Mouse (Mus musculus) gonadal fat pad, adult 2 months (tissue): ENCODE measurements at regions not wholly inside any gene's neighbourhood (a gene's known extent, or its start where the extent isn't known, plus 50 kb on each side); places are given as distances from the start of the nearest gene placed in this dataset.
"Not testable (repeated sequence)": the region's sequence is repeated elsewhere in the genome, so short reads cannot be mapped to it uniquely, and the experiment has no call there.

ENCODE experiments used
- DNase-seq: peaks from one replicate; pipeline ENCODE4 v3.0.0-alpha.2; 2012; ENCODE audit warnings: low read depth

DNA sequence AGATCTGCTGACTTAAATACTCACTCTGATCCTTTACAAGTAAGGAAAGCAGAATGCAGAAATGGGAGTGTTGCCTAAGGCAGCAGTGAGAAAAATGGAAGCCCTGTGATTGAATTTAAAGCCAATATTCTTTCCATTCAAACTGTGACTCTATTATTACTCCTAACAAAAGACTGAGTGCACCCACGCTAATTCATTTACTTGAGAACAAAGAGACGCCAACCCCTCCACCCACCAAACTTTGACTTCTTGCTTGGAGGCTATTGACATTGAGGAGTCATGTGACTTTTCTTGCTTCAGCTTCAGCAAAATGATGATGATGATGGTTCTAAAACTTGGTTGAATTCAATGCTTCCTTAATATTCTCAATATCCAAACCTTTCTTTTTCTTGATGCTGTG, 245.6 kb downstream of the Enc1 start:
- DNase-seq: no peak

DNA sequence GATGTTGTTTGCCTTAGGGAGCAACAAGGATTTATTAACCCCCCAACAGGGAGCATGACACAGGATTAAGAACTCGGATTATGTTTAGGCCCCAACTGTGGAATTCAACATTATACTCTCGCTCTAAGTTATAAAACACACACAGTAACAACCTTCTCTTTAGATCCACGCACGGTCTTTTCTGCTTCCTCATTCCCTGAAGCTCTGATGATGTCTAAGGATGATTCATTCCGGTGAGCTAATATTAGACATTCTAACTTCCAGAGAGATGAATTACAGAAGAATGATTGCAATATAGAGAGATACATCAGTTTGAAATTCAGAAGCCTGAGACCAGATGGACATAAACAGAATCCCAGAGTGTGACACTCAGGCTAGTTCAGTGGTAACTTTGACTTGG, 245.0 kb downstream of the Enc1 start:
- no peak for DNase-seq

DNA sequence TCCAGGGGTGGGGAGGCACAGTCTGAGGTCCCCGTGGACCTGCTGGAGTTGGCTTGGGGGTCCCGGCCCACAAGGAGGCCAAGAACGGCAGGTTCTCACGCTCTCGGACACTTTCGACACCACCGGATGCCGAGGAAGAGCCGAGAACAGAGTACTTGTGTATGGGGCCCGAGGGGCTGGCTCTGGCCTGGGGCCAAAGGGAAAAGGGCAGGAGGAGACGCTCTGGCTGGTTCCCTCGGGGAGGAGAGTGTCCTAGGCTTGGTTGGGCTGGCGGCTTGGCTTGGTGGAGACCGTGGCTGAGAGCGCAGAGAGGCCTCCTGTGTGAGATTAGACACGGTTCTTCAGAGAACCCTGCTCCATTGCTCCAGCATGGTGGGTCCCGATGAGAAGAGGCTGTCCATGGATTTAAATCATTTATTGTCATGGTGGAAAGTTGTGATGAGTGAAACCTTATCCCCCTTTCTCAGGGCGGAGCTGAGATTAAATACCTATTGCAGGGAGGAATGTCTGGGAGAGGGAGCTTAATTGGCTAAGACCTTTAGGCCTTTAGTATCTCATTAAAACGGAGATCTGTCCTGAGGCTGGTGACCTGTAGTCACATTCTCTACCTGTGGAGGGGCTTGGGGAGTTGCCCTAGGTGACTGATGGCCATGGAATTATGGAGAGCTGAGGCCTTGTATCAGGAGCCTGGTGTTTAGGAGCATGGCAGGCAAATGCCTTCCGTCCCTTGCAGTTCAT, 244.1 kb downstream of the Enc1 start:
- DNase-seq: no peak

DNA sequence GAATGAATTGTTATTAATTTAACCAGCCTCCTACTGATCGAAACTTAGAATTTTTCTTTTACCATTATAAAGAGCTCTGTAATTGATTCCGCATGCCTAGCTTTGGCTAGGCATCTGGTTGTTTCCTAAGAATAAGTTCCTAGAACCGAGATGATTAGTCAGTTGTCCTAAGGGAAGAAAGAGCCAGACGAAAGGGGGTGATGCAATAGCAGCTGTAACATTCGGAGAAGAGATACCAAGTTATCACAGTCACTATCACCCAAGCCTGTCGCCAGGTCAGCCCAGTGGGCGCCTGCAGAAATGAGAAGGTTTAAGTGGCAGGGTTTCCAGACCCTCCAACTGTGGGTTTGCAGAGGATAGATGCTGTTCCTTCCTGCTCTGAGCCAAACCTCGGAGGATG, 242.8 kb downstream of the Enc1 start:
- peak; percentile 2 for DNase-seq

DNA sequence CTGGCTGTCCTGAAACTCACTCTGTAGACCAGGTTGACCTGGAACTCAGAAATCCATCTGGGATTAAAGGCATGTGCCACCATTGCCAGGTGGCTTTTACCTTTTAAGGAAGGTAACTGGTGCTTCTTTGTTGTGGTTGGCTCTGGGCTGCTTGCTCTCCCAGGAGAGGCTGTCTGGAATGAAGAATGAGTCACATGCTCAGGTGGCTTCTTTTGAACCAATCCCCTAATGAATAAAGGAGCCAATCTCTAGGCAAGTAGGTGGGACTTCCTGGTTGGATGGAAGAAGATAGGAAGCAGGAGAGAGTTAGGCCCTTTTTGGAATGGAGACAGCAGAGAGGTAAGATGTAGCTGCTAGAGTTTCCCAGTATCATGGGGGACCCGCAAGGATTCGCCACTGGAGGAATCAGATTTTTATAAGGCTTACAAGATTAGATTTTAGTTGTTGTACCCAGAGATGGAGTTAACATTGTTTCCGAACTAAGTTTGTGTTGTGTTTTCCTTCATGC, 241.6 kb downstream of the Enc1 start:
- DNase-seq: no peak

DNA sequence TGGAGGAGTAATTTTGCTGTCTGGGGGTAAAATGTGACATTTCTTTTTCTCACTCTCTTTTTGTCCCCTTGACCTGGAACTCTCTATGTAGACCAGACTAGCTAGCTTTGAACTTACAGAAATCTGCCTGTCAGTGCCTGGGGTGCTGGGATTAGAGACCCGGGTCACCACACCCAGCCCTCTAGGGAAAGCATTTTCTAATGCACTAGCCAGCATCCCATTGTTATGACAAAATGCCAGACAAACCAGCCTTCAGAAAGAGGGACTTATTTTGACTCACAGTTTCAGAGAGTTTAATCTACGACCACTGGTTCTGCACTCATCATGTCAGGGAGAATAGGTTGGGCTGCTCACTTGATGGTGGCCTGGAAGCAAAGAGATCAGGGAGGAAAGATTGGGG, 240.4 kb downstream of the Enc1 start:
- no peak for DNase-seq

DNA sequence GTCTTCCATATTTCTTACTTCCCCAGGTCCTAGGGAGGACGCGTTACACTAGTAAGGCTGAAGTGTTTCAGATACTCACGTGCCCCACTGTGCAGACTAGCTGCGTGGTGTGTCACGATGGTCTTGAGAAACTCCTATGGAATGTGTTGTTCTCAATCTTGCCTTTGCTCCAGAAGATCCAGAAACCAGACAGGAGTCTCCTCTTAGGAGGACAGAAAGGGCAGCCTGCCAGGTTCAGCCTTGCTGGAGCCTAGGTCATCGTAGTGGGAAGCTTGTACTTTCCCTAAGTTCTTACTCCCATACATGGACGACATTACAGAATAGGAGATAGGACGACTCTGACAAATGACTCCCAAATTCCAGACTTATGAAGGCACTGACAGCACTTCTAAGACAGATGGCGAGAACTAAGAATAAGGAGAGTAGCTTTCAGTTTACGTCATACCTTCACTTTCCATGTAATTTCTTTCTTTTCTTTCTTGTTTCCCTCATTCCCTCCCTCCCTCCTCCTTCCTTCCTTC, 238.2 kb downstream of the Enc1 start:
- DNase-seq: no peak

DNA sequence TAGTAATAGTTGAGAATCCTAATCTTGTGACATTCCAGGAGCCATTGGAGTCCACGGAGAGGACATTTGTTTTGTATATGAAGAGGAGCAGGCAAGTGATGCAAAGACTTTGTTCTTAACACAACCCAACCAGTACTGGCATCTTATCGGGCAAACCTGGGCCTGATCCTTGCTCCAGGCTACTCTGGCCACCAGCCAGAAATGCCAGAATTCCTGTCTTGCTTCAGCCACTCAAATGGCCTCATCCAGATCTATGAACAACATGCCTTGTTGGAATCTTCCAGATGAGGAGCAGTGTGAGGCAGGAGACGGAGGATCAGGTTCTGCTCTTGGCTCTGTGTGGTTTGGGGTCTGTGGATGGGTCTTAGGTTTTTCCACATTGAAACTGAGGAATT, 233.1 kb downstream of the Enc1 start:
- DNase-seq: no peak

DNA sequence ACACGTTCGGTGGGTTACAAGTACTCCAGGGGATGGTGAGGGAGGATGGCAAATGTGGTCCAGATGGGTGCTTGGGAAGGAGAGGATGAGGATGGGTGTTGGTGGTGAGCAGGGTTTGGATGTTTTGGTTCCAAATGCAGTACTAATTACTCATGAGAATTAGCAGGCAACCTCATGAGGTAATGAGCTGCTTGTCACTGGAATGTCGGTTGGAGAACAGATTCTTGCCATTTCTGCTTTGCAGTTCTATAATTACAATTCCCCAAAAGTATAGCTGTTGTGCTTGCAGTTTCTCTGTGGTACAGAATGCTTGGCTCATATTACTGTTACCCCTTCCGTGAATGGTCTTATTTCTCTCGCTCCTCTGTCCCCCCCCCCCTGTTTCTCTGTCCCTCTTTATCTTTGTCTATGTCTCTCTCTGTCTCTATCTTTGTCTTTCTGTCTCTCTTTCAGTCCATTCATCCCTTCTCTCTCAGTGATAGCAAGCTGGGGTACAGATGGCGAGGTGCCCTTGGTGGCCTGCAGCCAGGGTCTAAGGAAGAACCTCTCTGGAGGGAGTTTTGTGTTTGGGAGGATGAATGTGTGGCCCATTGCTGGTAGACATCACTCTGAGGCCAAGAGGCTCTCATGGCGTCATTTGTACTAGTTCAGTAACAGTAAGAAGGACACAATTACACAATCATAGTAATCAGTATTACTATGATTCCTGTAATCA, 232.5 kb downstream of the Enc1 start:
- no peak for DNase-seq

DNA sequence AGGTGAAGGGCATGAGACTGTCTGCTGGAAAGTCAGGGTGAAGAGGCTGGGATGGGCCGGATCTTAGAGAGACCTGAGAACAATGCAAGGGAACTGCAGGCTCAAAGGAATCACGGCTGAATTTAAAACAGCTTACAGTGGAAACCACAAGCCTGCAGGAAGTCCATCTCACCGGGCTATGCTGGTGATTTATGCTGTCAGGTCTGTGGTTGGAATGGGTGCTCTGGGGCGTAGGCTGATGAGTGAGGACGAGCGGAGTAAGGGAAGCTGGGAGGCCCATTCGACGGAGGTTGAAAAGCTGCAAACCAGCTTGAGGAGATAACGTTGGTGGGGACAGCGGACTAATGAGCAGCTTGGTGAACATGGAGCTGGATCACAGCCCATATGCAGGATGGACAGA, 229.1 kb downstream of the Enc1 start:
- no peak for DNase-seq

DNA sequence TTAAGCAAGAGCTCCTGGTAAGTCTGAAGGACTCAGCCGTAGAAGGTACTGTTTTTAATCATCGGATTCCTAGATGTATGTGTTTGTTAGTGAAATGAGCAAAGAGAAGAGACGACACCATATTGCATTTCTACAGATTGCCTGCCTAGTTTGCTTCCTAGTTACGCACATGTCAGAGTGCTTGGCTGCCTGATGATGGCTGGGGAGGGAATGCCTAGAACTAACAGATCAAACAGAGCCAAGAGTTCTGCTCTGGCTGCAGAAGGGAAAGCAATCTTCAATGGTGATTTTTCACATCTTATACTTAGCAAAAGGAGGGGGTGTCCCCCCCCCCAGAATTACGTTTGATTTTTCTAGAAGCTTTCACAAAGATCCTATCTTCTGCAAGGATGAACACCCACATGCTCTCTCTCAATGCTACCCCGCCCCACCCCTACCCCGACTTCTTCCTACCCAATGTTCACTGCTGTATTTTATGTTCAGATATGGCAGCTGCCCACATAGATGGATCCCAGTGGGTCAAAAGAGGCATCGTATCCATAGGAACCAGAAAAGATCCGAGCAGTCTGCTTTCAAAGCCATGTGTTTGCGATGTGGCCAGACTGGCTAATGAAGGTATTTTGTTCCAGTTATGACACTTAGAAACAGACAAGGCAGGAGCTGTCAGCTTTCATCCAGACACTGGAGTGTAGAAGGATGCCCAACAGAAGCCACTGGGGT, 228.1 kb downstream of the Enc1 start:
- DNase-seq: no peak

DNA sequence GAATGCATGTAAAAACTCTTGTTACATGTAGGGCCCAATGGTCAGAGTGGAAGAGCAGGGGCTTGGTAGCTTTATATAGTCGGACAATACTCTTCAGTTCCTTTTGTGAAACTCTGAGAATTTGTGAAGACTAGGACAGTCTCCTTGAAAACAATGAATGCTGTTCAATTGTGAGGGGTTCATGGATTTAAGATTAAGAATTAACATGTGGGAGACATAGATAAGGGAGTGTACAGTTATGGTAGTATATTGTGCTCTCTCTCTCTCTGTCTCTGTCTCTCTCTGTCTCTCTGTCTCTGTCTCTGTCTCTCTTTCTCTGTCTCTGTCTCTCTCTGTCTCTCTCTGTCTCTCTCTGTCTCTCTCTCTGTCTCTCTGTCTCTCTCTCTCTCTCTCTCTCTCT, 225.7 kb downstream of the Enc1 start:
- DNase-seq: not testable (repeated sequence)

DNA sequence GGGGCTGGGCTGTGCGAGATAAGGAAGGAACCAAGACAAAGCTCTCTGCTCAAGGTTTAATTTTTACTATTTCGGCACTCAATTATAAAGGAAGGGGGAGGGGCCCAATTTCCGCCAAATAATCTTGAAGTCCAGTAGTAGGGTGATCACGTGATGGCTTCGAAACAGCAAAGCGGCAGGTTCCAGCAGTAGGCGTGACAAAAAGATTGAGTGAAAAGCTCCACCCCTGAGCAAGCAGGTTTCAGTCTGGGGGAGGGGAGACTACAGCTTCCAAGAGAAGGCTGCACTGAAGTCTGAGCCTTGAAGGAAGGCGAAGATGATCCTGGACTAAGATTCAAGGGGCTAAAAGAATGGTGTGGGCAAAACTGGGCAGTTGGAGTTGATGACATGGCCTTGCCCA, 222.9 kb downstream of the Enc1 start:
- no peak for DNase-seq

DNA sequence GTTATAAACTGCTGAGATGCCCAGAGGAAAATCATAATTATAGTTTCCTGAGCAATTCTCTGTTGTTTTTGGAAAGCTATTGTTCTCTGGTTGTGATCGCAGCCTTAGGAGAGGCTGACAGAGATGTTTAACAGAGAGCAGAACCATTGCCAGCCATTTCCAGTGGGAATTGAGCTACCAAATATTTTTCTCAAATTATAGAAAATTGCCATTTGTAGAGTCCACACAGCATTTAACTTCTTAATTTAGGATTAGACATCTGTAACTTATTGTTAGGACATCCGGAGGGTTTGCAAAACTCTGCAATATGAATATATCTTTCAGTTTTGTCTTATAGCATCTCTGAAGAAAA, 222.0 kb downstream of the Enc1 start:
- no peak for DNase-seq

DNA sequence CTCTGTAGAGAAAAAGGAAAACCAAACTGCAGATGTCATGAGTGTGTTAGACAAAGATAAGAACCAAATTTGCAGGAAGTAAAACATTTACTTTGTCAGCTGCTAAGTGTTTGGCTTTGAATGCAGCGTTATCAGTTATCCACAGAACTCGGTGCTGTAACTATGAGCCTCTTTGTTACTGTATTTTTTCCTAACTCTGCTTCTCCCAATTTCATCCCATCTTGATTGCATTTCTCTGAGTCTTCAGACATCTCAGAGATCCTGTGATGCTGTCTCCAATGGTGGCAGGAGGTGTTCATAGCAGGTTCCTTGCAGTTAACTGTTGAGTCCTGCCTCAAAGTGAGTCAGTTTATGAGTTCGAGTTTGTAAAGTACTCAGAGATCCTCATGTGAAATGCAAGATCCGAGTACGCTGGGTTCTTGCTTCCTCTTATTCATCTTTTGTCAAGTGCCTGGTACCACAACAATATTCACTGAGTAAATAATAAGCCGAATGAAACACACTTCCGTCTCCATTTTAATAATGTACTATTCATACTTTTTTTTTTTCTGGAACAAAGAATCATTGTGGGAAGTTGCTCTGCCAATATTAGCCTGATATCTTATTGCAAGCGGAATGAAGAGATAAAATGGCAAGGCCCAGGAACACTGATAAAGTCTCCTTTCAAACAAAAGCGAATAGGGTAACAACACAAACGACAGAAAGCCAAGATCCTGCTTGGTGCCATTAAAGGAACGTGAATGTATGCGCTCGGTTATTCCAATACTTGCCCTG, 221.4 kb downstream of the Enc1 start:
- no peak for DNase-seq

DNA sequence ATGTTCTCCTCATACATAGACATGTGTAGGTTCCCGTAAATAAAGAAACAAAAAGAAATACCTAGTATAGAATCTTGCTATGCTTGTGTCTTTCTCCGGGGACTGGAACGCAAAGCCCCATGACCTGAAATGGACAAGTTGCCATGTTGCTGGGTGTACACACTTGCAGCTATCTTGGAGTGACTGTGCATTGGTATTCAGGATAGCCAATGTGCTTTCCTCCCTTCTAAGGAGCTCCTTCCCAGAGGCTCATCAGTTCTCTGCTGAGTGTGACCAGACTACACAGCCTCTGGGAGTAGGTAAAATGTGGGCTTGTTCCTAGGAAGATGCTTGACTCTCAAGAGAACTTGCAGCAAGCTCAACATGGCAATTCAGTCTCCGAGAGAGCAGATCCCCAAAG, 220.3 kb downstream of the Enc1 start:
- no peak for DNase-seq

DNA sequence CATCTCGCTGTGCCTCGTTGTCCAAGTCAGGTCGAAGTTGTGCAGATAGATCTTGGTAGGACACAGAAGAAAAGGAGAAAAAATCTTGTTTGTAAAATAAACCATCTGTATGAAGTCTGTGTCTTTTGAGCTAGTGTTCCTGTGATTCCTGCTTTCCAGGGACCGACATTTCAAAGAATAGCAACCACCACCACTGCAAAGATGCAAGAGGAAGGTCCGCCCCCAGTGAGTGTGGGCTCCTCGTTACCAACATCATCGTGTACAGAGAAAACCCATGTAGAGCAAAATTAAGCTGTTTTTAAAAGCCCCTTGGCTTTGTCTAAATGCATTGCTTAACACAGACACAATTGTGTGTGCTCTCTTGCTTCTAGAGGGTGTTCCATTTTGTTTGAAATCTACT, 218.2 kb downstream of the Enc1 start:
- DNase-seq: no peak

DNA sequence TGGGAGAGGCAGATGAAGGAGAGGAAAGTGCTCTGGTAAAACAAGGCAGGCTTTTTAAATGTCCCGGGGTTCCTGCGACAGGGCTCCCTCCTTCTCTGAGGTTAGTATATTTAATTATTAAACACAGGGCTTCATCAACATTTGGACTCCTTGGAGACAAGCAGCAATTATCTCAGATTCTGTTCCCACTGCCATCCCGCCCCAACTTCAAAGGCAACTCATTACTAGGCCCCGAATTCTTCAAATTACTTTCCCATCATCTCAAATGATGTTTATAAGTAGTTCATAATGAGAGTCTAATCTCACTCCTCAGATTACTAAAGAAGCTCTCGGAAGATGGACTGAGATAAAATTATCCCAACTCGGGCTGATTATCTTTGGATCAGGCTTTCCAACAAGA, 215.1 kb downstream of the Enc1 start:
- DNase-seq: no peak

DNA sequence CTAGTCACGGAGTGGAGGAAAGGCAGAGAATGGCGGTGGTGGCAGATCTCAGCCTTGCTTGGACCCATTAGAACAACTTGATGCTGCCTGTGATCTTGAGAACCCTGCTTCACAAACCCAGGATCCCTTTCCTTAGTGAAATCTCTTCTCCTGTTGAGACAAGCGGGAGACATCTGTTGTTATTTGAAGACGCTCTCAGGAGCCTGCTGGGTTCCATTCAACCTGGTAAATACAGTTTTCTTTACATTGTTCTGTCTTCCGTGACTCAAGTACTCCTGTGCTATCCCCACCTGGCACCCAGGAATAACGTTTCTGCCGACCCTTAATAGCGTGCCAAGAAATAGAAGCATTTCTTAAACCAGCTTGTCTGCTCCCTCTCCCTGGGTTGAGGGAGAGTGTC, 213.8 kb downstream of the Enc1 start:
- DNase-seq: no peak

DNA sequence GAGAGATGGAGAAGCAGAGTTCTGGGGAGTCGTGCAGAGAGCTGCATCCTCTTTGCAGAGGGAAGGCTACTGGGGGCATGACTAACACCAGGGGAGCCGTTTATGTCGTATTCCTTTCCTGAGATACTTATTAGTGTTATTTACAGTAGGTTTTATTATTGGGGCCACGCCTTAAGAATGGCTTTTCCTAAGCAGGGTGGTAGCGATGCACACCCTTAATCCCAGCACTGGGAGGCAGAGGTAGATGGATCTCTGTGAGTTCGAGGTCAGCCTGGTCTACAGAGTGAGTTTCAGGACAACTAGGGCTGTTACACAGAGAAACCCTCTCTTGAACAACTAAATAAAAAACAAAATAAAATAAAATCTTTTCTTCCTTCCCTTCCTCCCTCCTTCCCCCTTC, 212.6 kb downstream of the Enc1 start:
- DNase-seq: no peak

DNA sequence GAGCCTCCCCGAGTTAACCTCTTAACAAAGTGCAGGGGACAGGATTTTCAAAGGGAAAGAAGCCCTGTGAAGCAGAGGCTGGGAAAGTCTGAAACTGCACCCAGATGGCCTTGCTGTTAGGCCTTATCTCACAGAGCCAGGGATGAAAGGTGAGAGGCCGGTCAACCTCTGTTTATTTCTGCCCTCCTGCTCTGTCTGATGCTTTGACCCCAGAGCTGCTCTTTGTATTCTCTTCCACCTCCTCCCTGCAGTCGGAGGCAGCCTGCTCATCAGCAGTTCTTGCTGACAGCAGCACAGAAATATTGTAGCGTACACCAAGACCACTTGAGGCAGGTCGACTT, 212.2 kb downstream of the Enc1 start:
- no peak for DNase-seq
